Mouse (Mus musculus) megakaryocyte, embryonic 14.5 days (primary cell): ENCODE data around the gene Cyp2b19. TPM values are rescaled to one million over a fixed set of nuclear protein-coding genes. Genes with fewer than 3 reads are reported as not detected.

Experiments
- H3K27me3 ChIP-seq: replicated peaks from 2 replicates; pipeline ENCODE3; 2012; ENCODE audit warnings: inconsistent platforms
- H3K36me3 ChIP-seq: replicated peaks from 2 replicates; pipeline ENCODE3; 2012; ENCODE audit warnings: low read length, inconsistent platforms, mixed read lengths
- H3K4me1 ChIP-seq: 2 replicates; pipeline ENCODE4 v1.6.1; 2012; ENCODE audit warnings: inconsistent platforms
- H3K4me3 ChIP-seq: replicated peaks from 2 replicates; pipeline ENCODE3; 2012; ENCODE audit warnings: moderate library complexity, mild to moderate bottlenecking, inconsistent platforms
- H3K9me3 ChIP-seq: 2 replicates; pipeline ENCODE4 v1.6.1; 2012; ENCODE audit warnings: inconsistent platforms
- FLI1 ChIP-seq: IDR thresholded peaks from 2 replicates; pipeline ENCODE4 v1.6.1; 2012; ENCODE audit warnings: low read length, inconsistent platforms, mixed read lengths
- GATA1 ChIP-seq: IDR thresholded peaks from 3 replicates; pipeline ENCODE4 v1.6.1; 2012; ENCODE audit warnings: mixed read lengths, low read length, inconsistent platforms, borderline replicate concordance
- polyA plus RNA-seq: library from polyadenylated mRNA; stranded (reverse); fragments of >175 nt; gene quantifications from 2 replicates; pipeline ENCODE4 v1.2.3, GENCODE M21; 2012; ENCODE audit warnings: low replicate concordance; ENCODE audit not compliant: insufficient read depth

Gene Cyp2b19
- polyA plus RNA-seq: 0.64 TPM in 1 of 2 replicates, not detected in the other

DNA sequence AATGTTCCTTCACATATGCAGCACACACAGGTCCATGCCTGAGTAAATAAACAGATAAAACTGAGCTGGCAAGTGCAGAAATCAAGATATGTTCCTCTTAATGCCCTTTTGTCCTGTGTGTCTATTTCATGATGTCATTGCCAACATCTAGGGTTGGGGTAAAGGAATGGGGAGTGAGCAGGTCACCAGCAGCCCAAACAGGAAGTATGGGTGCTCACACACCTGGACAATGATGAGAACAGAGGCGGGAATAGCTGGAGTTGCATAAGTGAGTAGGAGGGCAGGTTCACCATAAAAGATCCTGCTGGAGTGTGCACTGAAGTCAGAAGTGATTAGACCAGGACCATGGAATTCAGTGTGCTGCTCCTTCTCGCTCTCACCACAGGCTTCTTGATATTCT lies at the start of gene Cyp2b19:
TSS of gene Cyp2b19 (plus strand) at position 301 of the 400 bp plus-strand sequence.
- Histone ChIP-seq H3K27me3 (no peaks in the 10 kb centered on the region), H3K4me1 (no peaks in the 10 kb centered on the region), H3K9me3 (peaks cover 8% of the 10 kb centered on the region; the same call in 1 of the 2 replicates), H3K4me3 (no peak within 1 kb of the TSS), H3K36me3 (no peaks in the 10 kb centered on the region)
- no peak for TF ChIP-seq GATA1
- TF ChIP-seq FLI1: no peak

DNA sequence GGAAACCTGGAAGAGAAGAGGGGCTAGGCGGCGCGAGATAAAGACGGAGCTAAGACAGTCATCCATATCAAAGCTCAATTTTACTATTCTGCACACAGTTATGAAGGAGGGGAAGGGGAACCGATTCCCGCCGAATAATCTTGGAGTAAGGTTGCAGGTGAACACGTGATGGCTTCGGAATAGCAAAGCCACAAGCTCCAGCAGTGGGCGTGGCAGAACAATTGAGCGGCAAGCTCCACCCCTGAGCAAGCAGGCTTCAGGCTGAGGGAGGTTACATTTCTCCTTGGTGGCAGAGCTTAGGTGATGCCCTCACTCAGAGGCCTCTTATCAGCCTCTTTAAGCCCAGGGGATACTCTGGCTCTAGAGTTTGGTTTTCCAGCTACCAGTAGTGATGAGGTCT lies 45.9 kb upstream of the Cyp2b19 start:
- no peak overlapping the region for H3K4me3 ChIP-seq
- H3K9me3 ChIP-seq: peaks cover 23% of the 10 kb centered on the region
- no peaks in the 10 kb centered on the region for H3K27me3 ChIP-seq
- TF ChIP-seq GATA1 (no peak), FLI1 (no peak)
- no peaks in the 10 kb centered on the region for H3K4me1 ChIP-seq
- H3K36me3 ChIP-seq: no peaks in the 10 kb centered on the region

DNA sequence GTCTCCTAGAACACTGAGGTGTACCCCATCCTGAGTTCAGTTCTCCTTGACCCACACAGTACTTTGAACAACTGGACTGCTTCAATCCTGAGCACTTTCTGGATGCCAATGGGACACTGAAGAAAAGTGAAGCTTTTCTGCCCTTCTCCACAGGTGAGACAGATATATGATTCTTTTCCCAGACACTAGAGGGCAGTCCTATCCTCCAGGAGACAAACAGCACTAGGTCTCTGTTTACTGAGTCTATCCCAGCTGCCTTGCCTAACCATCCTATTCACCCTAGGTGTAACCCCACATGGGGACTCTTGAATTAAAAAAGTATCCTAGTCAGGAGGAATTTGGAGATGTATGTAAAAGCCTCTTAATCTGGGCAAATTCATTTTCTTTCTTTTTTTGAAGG lies 18.0 kb upstream of the Cyp2b19 start:
- Histone ChIP-seq H3K4me1 (no peaks in the 10 kb centered on the region), H3K27me3 (no peaks in the 10 kb centered on the region), H3K9me3 (peaks cover 4% of the 10 kb centered on the region), H3K4me3 (no peak overlapping the region), H3K36me3 (no peaks in the 10 kb centered on the region)
- TF ChIP-seq FLI1: no peak
- TF ChIP-seq GATA1: no peak

- H3K27me3 ChIP-seq: no peaks in the 10 kb centered on the region
- no peak overlapping the region for H3K4me3 ChIP-seq
- H3K36me3 ChIP-seq: no peaks in the 10 kb centered on the region
- H3K4me1 ChIP-seq: no peaks in the 10 kb centered on the region
- TF ChIP-seq GATA1: no peak
- TF ChIP-seq FLI1: no peak
- no peaks in the 10 kb centered on the region; the same call in 1 of the 2 replicates for H3K9me3 ChIP-seq
Observed at GRCm38 (mm10) chr7:26743948-26744347, 13.0 kb upstream of the Cyp2b19 start.

- H3K27me3 ChIP-seq: no peaks in the 10 kb centered on the region
- H3K4me1 ChIP-seq: no peaks in the 10 kb centered on the region
- H3K36me3 ChIP-seq: no peaks in the 10 kb centered on the region
- H3K9me3 ChIP-seq: no peaks in the 10 kb centered on the region; the same call in 1 of the 2 replicates
- no peak overlapping the region for H3K4me3 ChIP-seq
- TF ChIP-seq GATA1: no peak
- TF ChIP-seq FLI1: no peak
Observed at GRCm38 (mm10) chr7:26745486-26745885, 11.5 kb upstream of the Cyp2b19 start.

GRCm38 (mm10) chr7:26767084-26767483 lies 10.1 kb downstream of the Cyp2b19 start:
- no peak for TF ChIP-seq GATA1
- TF ChIP-seq FLI1: no peak
- no peaks in the 10 kb centered on the region for H3K9me3 ChIP-seq
- no peaks in the 10 kb centered on the region for H3K4me1 ChIP-seq
- no peak overlapping the region for H3K4me3 ChIP-seq
- H3K27me3 ChIP-seq: no peaks in the 10 kb centered on the region
- H3K36me3 ChIP-seq: no peaks in the 10 kb centered on the region

- TF ChIP-seq FLI1: no peak
- no peak for TF ChIP-seq GATA1
- H3K9me3 ChIP-seq: peaks cover under 1% of the 10 kb centered on the region; the same call in 1 of the 2 replicates
Observed at GRCm38 (mm10) chr7:26769881-26770470, 13.0 kb downstream of the Cyp2b19 start.

DNA sequence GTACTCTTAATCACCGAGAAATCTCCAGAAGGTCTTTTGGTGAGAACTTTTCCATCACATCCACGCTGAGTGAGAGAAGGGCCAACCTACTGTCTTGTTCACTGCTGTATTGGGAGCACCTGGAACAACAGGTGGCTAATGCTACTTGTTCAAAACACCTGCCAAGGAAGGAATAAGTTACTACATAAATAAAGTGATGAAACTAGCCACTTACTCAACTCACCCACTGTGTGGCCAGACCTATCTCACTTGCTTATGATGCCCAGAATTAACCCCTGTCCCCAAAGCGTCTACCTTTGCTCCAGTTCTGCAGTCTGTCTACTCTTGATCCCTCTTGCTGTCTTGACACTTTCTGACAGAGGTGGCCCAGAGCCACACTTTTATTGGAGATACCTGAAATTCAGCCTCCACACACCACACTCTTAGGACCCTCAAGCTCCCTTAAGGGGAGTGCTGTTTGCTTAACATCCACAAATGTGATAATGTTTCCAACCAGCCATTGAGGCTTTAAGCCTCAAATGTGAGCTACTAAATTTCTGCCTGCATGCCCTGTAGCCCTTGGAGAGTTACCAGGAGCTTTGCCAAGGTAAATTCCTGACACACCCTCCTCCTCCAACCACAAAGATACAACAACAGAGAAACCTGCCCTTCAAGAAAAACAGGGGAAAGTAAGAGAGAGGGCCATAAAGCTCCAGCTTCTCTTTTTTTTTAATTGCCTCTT lies 16.1 kb downstream of the Cyp2b19 start:
- TF ChIP-seq FLI1 (no peak), GATA1 (no peak)
- H3K27me3 ChIP-seq: no peaks in the 10 kb centered on the region
- H3K4me1 ChIP-seq: no peaks in the 10 kb centered on the region; the same call in 1 of the 2 replicates
- H3K36me3 ChIP-seq: no peaks in the 10 kb centered on the region
- no peak overlapping the region for H3K4me3 ChIP-seq
- H3K9me3 ChIP-seq: peaks cover 5% of the 10 kb centered on the region; the same call in 1 of the 2 replicates

More at GRCm38 (mm10) chr7:26769881-26770470, 13.0 kb downstream of the Cyp2b19 start:
- no peaks in the 10 kb centered on the region for H3K36me3 ChIP-seq
- no peaks in the 10 kb centered on the region for H3K27me3 ChIP-seq
- no peak overlapping the region for H3K4me3 ChIP-seq
- no peaks in the 10 kb centered on the region for H3K4me1 ChIP-seq

DNA sequence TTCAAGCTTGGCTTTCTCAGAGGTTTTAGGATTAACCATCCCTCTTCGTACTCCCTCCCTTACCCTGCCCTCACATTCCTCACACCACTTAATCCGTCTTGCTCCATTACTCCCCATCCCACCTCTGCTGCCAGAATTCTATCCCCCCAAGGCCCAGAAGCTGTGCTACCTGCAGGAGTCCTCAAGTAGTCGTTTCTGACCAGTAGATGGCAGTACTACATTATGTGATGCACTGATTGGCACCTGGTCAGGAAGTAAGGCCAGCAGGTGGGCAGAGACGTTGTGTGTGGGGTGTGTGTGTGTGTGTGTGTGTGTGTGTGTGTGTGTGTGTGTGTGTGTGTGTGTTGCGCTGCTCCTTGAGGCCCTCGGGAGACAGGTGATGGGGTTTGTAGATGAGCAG lies 18.9 kb downstream of the Cyp2b19 start:
- Histone ChIP-seq H3K36me3 (no peaks in the 10 kb centered on the region), H3K4me3 (no peak overlapping the region), H3K9me3 (peaks cover 5% of the 10 kb centered on the region; the same call in 1 of the 2 replicates), H3K4me1 (no peaks in the 10 kb centered on the region; the same call in 1 of the 2 replicates), H3K27me3 (no peaks in the 10 kb centered on the region)
- TF ChIP-seq GATA1: no peak
- no peak for TF ChIP-seq FLI1

GRCm38 (mm10) chr7:26777806-26778205 lies 20.9 kb downstream of the Cyp2b19 start:
- Histone ChIP-seq H3K27me3 (no peaks in the 10 kb centered on the region), H3K4me1 (no peaks in the 10 kb centered on the region; the same call in 1 of the 2 replicates), H3K4me3 (no peak overlapping the region), H3K36me3 (no peaks in the 10 kb centered on the region), H3K9me3 (peaks cover 5% of the 10 kb centered on the region; the same call in 1 of the 2 replicates)
- no peak for TF ChIP-seq GATA1
- TF ChIP-seq FLI1: no peak
